Mouse (Mus musculus): ENCODE measurements around the gene Igf1r. TPM values are rescaled to one million over a fixed set of nuclear protein-coding genes. Genes with fewer than 3 reads are reported as not detected.

Gene Igf1r
- polyA plus RNA-seq, 1 experiment from 2014 or later = 25.6 TPM

DNA sequence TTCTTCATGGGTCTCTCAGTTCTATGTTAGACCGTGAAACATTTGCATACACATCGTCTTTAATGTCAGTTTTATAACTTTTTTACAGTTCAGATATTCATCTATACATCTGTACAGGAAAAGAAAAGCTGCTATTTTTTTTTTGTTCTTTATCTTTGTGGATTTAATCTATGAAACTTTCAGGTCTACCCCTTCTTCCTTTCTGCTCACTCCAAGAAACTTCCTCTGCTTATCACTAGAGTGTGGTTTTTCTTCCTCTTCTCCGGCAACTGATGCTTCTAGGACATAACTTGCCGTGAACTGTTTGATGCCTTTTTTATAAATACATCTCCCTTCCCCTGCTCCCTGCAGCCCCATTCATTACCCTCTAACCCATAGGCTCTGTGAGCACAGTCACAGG lies 275.0 kb downstream of the Igf1r start:
- Histone ChIP-seq H3K9ac (no peak overlapping the region), H3K27ac (ENCODE audit: poor library complexity, severe bottlenecking) (no peak overlapping the region), H3K4me2 (no peak overlapping the region), H3K4me1 (replicated peaks) (peaks cover 23% of the 10 kb centered on the region), H3K9me3 (replicated peaks) (no peaks in the 10 kb centered on the region), H3K27me3 (replicated peaks) (no peaks in the 10 kb centered on the region), H3K36me3 (peaks cover 69% of the 10 kb centered on the region), H3K4me3 (no peak overlapping the region)
- 81% methylated on average over 4 of the region's 4 CpGs for WGBS
- no peak for ATAC-seq (ENCODE audit: insufficient number of reproducible peaks, low FRiP score)

DNA sequence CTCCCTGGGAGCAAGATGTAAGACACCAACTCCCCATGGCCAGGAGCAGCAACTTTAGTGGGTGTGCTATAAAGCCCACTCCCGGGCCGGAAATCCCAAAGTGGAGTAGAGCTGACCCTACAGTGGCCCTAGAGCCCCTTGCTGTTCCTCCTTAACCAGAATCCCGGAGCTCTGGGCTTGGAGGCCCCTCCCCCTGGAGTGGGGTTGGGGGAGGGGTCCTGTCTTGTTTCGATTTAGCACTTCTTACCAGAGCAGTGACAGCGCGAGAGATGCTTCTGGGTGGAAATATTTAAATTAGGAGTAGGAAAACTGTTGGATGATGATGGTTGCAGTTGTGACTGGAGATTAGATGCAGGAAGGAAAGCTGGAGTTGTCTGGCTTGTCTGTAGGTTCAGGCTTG lies 275.9 kb downstream of the Igf1r start:
- Histone ChIP-seq H3K9me3 (replicated peaks) (no peaks in the 10 kb centered on the region), H3K27me3 (replicated peaks) (no peaks in the 10 kb centered on the region), H3K4me1 (replicated peaks) (peaks cover 24% of the 10 kb centered on the region), H3K27ac (ENCODE audit: poor library complexity, severe bottlenecking) (no peak overlapping the region), H3K4me3 (no peak overlapping the region), H3K36me3 (peaks cover 65% of the 10 kb centered on the region), H3K4me2 (no peak overlapping the region), H3K9ac (no peak overlapping the region)
- no peak for ATAC-seq (ENCODE audit: insufficient number of reproducible peaks, low FRiP score)
- WGBS = 47% methylated on average over 6 of the region's 6 CpGs

DNA sequence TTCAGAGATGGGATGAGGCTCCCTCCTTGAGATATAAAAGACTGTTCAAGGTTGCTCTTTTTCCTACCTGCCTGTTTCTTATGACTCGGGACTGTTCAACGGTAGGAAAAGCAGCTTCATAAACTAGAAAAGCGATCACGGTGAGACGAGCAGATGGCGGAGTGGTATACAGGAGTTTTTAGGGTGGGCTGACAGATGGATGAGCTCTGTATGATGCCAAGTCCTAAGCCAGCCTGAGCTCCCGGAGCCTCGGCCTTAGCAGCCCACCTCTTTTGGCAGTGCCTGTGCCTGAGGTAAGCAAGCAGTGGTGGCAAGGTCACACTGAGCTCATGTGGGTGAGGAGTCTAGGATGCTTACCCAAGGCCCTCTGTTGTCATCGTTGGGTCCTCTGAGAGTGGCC lies 278.2 kb downstream of the Igf1r start:
- Histone ChIP-seq H3K9ac (no peak overlapping the region), H3K4me3 (no peak overlapping the region), H3K36me3 (peaks cover 43% of the 10 kb centered on the region), H3K4me2 (no peak overlapping the region), H3K27ac (ENCODE audit: poor library complexity, severe bottlenecking) (no peak overlapping the region), H3K27me3 (replicated peaks) (no peaks in the 10 kb centered on the region), H3K9me3 (replicated peaks) (no peaks in the 10 kb centered on the region), H3K4me1 (replicated peaks) (peaks cover 30% of the 10 kb centered on the region)
- ATAC-seq (ENCODE audit: insufficient number of reproducible peaks, low FRiP score) = no peak
- WGBS = 91% methylated on average over 9 of the region's 9 CpGs

DNA sequence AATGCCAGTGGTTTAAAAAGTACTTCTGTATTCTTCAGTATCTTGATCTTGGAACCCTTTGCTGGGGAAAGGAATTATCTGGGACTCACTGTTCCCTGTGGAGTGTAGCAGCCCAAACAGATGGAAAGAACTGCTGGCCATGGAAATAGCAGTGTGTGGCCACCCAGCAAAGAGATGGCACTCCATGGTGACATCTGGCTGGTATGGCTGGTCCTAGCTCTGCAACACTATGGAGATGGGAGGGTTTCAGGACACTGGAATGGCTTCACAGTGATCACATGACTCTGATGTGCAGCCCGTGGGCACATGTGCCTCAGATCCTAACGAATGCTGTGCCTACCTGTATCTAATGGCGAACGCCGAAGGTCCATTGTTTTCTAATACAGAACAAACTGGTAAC lies 279.9 kb downstream of the Igf1r start:
- no peak for ATAC-seq (ENCODE audit: insufficient number of reproducible peaks, low FRiP score)
- peaks cover 29% of the 10 kb centered on the region for H3K36me3 ChIP-seq
- H3K27me3 ChIP-seq (replicated peaks) = no peaks in the 10 kb centered on the region
- H3K9me3 ChIP-seq (replicated peaks) = no peaks in the 10 kb centered on the region
- H3K27ac ChIP-seq (ENCODE audit: poor library complexity, severe bottlenecking) = no peak overlapping the region
- H3K4me1 ChIP-seq (replicated peaks) = peaks cover 30% of the 10 kb centered on the region
- no peak overlapping the region for H3K9ac ChIP-seq
- no peak overlapping the region for H3K4me3 ChIP-seq
- whole genome bisulfite sequencing = 91% methylated on average over 5 of the region's 5 CpGs
- no peak overlapping the region for H3K4me2 ChIP-seq

DNA sequence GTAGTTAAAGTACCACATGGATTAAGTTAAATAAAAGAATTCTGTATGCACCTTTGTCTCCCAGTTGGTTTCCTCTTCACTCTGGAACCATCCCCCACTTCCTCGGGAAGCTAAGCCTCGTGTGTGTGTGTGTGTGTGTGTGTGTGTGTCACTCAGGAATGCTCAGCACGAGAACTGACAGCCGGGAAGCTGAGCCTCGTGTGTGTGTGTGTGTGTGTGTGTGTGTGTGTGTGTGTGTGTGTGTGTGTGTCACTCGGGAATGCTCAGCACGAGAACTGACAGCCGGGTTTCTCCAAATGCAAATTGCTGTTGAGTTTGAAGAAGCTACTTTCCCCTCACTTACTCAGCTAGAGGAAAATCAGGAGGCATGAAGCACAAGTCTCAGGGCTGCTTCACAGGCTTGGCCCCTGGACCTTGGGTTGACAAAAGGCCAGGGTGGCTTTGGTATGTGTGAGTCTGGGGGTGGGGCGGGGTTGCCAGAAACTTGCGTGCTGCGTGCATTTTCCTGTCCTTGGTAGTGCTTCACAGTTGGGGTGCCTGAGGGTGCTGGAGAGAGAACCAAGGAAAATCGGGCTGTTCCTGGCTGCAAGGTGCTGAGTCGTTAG lies 281.1 kb downstream of the Igf1r start:
- ATAC-seq (ENCODE audit: insufficient number of reproducible peaks, low FRiP score) = peak; percentile 74; the same call in 1 of the 2 replicates
- Histone ChIP-seq H3K27me3 (replicated peaks) (no peaks in the 10 kb centered on the region), H3K9me3 (replicated peaks) (no peaks in the 10 kb centered on the region), H3K4me2 (peak overlapping the region; percentile 22), H3K4me3 (no peak overlapping the region), H3K9ac (no peak overlapping the region), H3K36me3 (peaks cover 24% of the 10 kb centered on the region), H3K27ac (ENCODE audit: poor library complexity, severe bottlenecking) (no peak overlapping the region), H3K4me1 (replicated peaks) (peaks cover 20% of the 10 kb centered on the region)
- 21% methylated on average over 12 of the region's 13 CpGs for WGBS

DNA sequence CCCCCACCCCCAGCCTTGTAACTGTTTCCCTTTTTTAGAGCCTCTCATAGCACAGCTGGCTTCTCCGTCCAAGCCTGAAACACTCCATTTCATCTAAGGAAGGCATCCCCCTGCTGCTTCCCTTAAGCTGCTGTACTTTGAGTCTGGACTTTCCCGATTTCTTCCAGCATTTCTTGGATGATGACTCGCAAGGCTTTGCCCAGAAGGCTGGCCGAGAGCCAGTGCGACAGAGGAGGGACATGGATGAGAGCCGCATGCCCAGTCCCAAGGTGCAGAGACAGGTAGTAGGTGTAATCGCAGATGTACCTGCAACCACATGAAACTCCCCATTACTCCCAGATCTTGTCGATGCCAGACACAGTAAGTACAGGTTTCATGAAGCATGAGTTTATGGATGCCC lies 284.2 kb downstream of the Igf1r start:
- 86% methylated on average over 8 of the region's 8 CpGs for WGBS
- ATAC-seq (ENCODE audit: insufficient number of reproducible peaks, low FRiP score) = no peak
- H3K36me3 ChIP-seq = no peaks in the 10 kb centered on the region

DNA sequence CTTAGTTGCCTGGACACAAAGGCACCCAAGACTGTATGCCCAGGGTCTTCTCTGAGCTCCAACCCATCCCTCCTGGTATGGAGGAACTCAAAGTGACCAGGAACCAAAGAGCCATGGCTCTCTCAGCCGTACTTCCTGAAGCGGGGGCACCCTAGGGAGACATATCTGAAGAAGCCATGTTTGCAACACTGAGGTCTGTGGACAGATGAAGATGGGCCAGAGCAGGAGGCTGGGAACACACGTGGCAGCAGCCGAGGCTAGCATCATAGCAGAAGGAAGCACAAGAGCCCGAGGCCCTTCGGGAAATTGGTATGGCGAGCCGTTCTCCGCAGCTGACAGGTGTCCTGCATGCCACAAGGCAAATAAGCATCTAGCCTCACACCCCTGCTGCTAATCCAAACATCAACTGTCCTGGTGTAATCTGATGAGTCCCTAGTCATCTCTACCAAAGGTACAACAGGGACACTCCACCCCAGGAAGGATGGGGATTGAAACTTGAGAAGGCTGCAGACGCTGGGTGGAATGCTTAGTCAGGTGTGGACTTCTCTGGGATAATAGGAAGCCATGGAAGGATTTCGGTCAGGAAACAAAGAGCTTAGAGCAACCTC lies 286.7 kb downstream of the Igf1r start:
- Histone ChIP-seq H3K9me3 (replicated peaks) (no peaks in the 10 kb centered on the region), H3K9ac (no peak overlapping the region), H3K4me3 (no peak overlapping the region), H3K27ac (ENCODE audit: poor library complexity, severe bottlenecking) (no peak overlapping the region), H3K4me1 (replicated peaks) (no peaks in the 10 kb centered on the region; the same call in 1 of the 2 replicates), H3K4me2 (no peak overlapping the region), H3K27me3 (replicated peaks) (0 out of 2 replicates have a peak, but pooled peaks cover 6% of the 10 kb centered on the region), H3K36me3 (no peaks in the 10 kb centered on the region)
- no peak for ATAC-seq (ENCODE audit: insufficient number of reproducible peaks, low FRiP score)
- 44% methylated on average over 11 of the region's 11 CpGs for WGBS

More for the DNA sequence above, 284.2 kb downstream of the Igf1r start:
- H3K9ac ChIP-seq = no peak overlapping the region
- peaks cover 14% of the 10 kb centered on the region for H3K4me1 ChIP-seq (replicated peaks)
- no peak overlapping the region for H3K4me2 ChIP-seq
- H3K27me3 ChIP-seq (replicated peaks) = 0 out of 2 replicates have a peak, but pooled peaks cover 6% of the 10 kb centered on the region
- H3K4me3 ChIP-seq = no peak overlapping the region
- no peak overlapping the region for H3K27ac ChIP-seq (ENCODE audit: poor library complexity, severe bottlenecking)
- H3K9me3 ChIP-seq (replicated peaks) = no peaks in the 10 kb centered on the region

DNA sequence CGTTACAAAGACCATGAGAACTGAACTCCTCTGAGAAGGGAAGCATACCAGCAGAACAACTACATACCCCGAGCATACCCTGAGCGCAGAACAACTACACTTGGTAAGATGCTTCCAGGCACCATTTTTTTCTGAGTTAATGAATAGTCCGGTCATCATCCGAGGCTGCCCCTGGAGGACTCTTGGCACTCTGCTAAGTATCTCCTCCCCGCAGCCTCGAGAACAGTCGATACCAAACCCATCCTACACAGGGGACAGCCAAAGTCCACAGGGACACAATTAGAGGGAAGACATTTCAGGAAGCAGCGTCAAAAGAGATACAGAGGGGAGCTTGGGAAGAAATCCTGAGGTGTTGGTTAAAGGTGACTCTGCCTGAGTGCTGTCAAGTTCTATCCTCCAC lies 288.6 kb downstream of the Igf1r start:
- H3K9me3 ChIP-seq (replicated peaks) = no peaks in the 10 kb centered on the region
- H3K36me3 ChIP-seq = no peaks in the 10 kb centered on the region
- H3K4me2 ChIP-seq = no peak overlapping the region
- no peak for ATAC-seq (ENCODE audit: insufficient number of reproducible peaks, low FRiP score)
- no peak overlapping the region for H3K4me3 ChIP-seq
- no peaks in the 10 kb centered on the region; the same call in 1 of the 2 replicates for H3K4me1 ChIP-seq (replicated peaks)
- no peak overlapping the region for H3K9ac ChIP-seq
- 0 out of 2 replicates have a peak, but pooled peaks cover 6% of the 10 kb centered on the region for H3K27me3 ChIP-seq (replicated peaks)
- no peak overlapping the region for H3K27ac ChIP-seq (ENCODE audit: poor library complexity, severe bottlenecking)
- WGBS = 79% methylated on average over 9 of the region's 9 CpGs

DNA sequence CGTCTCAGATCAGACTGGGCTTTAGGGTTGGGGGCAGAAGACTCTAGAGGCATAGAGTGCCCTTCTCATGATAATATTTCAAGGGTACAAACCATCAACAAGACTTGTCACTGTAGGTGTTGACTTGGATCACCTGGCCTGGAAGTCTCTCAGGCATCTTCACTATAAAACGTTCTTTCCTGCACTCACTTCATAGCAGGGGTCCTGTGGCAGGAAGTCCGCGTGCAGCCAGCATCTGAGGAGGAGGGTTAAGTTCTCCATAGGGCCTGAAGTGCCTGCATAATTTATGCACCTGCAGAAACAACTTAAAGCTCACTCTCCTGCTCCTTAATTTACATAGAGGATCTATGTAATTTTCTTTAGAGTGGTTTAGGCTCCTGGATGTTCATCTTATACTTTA lies 293.1 kb downstream of the Igf1r start:
- WGBS = 42% methylated on average over 4 of the region's 4 CpGs
- Histone ChIP-seq H3K4me1 (replicated peaks) (no peaks in the 10 kb centered on the region), H3K27ac (ENCODE audit: poor library complexity, severe bottlenecking) (no peak overlapping the region), H3K27me3 (replicated peaks) (no peaks in the 10 kb centered on the region), H3K4me2 (no peak overlapping the region), H3K9ac (no peak overlapping the region), H3K36me3 (no peaks in the 10 kb centered on the region), H3K9me3 (replicated peaks) (peaks cover 4% of the 10 kb centered on the region; the same call in 1 of the 2 replicates), H3K4me3 (no peak overlapping the region)
- ATAC-seq (ENCODE audit: insufficient number of reproducible peaks, low FRiP score) = no peak

DNA sequence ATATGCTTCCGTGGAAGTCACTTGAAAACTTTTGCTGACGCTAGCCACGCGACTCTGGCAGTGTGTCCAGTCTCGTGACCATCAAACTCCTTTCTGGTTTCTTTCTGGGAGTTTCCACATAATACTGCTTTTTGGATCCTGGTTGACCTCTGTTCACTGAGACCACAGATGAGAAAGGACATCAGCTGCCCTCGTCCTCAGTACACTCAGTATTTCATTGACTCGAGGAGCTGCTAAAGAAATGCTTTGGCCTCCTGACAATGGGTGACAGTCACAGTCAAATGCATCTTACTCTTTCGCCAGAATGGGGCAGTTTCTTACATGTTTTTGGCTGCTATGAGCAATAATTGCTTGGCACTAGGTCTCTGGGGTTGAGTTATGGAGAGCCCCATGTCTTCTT lies 293.6 kb downstream of the Igf1r start:
- H3K4me2 ChIP-seq = no peak overlapping the region
- no peak for ATAC-seq (ENCODE audit: insufficient number of reproducible peaks, low FRiP score)
- no peaks in the 10 kb centered on the region for H3K36me3 ChIP-seq
- no peaks in the 10 kb centered on the region for H3K27me3 ChIP-seq (replicated peaks)
- no peak overlapping the region for H3K4me3 ChIP-seq
- H3K27ac ChIP-seq (ENCODE audit: poor library complexity, severe bottlenecking) = no peak overlapping the region
- no peaks in the 10 kb centered on the region for H3K4me1 ChIP-seq (replicated peaks)
- peaks cover 8% of the 10 kb centered on the region; the same call in 1 of the 2 replicates for H3K9me3 ChIP-seq (replicated peaks)
- 81% methylated on average over 8 of the region's 8 CpGs for WGBS
- no peak overlapping the region for H3K9ac ChIP-seq

DNA sequence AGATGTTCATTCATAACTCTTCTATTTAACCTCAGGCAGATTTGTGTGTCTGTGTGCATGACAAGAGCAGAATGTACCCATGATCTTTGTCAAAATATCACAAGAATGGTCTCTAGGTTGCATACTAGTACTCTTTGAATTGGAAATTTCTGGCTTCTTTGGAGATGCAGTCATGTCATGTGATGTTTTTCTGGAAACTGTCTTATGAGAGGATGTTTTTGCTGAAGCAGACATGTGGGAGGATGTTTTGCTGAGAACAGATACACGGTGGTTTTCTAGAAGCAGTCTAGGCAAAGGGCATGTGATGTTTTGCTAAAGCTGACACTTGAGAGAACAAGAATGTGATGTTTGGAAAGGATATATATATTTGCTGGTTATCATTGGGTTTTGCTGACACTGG lies 297.8 kb downstream of the Igf1r start:
- Histone ChIP-seq H3K4me2 (no peak overlapping the region), H3K36me3 (no peaks in the 10 kb centered on the region), H3K9me3 (replicated peaks) (peaks cover 8% of the 10 kb centered on the region; the same call in 1 of the 2 replicates), H3K9ac (no peak overlapping the region), H3K27me3 (replicated peaks) (no peaks in the 10 kb centered on the region; the same call in 1 of the 2 replicates), H3K27ac (ENCODE audit: poor library complexity, severe bottlenecking) (no peak overlapping the region), H3K4me3 (no peak overlapping the region), H3K4me1 (replicated peaks) (no peaks in the 10 kb centered on the region)
- 52% methylated on average over 1 of the region's 1 CpGs for WGBS
- ATAC-seq (ENCODE audit: insufficient number of reproducible peaks, low FRiP score) = no peak
